Mouse (Mus musculus) kidney, postnatal 4 days (tissue): Measurements from ENCODE around the gene Psmb7.

Source experiments
- DNase-seq, 2 experiments: peaks; one replicate each; pipeline ENCODE4 v3.0.0; 2021; ENCODE audit warnings: mixed read lengths in 2 of 2

The Psmb7 gene

GRCm38 (mm10) chr2:38637716-38638267 lies 6.1 kb downstream of the Psmb7 start:
- no peak for DNase-seq

- DNase-seq = no peak
These were observed 13.3 kb downstream of the Psmb7 start for GRCm38 (mm10) chr2:38630574-38630973.

DNA sequence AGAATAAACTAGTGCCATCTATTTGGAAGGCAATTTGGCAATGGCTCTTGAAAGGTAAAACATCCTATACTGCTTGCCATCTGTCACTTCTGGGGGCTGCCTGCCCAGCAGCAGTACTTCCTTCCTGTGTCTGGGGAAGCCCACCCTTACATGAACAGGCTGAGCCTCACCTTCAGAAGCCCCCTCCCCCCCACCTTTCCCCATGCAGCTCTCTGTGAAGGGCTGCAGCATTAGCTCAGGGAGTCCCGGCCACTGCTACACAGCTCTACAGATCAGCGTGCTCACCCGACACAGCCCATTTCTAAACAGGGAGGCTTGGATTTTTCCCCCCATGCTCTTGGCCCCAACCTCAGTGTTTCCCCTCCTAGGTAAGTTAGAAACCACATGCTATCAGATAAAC lies 14.4 kb downstream of the Psmb7 start:
- no peak for DNase-seq

- no peak for DNase-seq
These were observed 15.1 kb downstream of the Psmb7 start for GRCm38 (mm10) chr2:38628801-38629200.

- no peak for DNase-seq
These were observed 19.9 kb downstream of the Psmb7 start for GRCm38 (mm10) chr2:38623821-38624590.

- DNase-seq = no peak
These were observed 20.5 kb downstream of the Psmb7 start for GRCm38 (mm10) chr2:38623411-38623810.

DNA sequence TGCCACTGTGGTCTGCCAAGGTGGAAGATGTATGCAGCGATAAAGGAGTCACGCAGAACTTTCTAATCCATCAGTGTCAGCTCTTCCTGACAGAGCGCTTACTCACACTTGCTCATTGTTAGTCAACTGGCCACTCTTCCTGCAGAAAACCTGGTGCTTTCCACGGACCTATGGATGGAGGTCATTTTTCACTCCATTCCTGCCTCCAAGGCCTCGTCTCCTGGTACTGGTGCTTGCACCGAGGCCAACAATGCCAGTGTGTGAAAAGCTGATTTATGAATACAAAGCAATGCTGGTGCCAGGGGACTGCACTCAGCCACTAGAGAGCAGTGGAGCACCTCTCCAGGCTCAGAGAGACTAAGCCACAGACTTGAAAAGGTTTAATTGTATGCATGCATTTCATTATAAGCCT lies 22.3 kb downstream of the Psmb7 start:
- DNase-seq = peak; percentile 8 to 18

DNA sequence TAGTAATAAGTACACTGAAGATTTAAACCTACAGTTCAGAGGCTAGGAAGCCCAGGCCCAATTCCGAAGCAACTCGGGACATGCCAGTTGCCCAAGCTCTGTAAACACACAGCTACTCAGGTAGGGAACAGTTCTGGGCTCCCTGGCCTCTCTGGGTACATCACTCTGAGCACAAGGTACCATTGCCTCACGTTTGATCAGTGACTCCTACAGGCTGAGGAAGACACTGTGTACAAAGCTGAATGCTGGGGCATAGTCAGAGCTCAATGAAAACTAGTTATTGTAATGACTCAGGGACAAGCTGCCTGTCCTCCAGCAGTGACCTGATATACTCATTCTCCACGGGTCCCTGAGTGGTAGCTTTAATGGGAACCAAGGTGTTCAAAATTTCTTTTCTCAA lies 22.8 kb downstream of the Psmb7 start:
- DNase-seq = no peak

GRCm38 (mm10) chr2:38619777-38620176 lies 24.1 kb downstream of the Psmb7 start:
- DNase-seq = no peak

DNA sequence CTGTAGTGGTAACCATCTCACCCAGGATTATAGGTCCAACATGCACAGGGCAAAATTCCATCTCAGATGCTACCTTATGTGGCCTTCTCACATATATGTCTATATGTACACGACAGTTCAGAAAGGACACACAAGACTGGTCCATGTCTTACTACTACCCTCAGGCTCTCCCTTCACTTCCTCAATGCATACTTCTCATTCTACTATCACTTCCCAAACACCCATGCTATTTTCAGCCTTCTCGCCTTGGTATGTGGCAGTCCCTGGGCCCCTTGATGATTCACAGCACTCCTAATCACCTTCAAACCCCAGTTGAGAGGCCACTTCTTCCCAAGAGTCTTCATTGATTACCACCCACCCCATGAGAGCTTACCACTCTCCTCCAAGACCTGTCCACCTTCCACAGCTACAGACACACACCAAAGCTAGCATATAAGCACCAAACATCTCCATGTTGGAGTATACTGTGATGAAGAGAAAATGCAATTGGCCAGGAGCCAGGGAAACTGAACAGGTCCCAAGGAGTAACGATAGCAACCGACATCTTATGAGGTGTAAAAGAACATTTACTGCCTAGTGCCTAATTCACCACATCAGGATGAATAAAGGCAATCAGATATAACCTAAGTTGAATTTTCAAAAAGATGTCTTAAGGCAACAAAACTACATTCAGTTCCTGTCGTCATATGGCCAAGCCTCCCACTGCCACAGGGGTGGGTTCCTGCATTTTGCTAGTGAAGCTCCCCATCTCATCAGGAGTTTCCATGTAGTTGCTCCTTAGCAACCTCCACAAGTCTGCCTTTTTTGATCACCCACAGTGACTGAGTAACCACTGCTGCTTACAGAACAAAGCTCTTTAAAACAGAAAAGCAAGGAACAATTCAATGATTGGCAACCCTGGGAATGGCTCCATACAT lies 26.7 kb downstream of the Psmb7 start:
- DNase-seq = no peak

- peak; percentile 27 to 44 for DNase-seq
These were observed 27.8 kb downstream of the Psmb7 start for GRCm38 (mm10) chr2:38616072-38616471.

- no peak for DNase-seq
These were observed 29.4 kb downstream of the Psmb7 start for GRCm38 (mm10) chr2:38614437-38614836.

DNA sequence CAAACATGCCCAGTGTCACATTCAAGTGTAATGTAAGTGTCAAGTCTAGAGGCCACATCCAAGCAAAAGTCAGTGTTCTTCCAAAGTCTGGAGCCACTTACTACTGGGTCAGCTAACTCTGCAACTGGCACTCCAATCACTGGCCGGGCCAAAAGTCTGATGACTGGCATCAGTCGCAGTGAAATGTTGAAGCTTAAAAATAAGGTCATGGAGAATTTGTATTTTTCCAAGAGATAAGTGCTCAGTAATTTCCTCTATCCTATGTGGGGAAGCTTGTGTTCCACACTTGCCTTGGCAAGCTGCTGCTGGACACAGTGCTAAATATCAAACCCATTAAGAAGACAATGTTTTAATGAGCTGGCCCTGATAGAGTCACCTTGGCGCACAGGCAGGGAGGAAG lies 30.3 kb downstream of the Psmb7 start:
- no peak for DNase-seq

DNA sequence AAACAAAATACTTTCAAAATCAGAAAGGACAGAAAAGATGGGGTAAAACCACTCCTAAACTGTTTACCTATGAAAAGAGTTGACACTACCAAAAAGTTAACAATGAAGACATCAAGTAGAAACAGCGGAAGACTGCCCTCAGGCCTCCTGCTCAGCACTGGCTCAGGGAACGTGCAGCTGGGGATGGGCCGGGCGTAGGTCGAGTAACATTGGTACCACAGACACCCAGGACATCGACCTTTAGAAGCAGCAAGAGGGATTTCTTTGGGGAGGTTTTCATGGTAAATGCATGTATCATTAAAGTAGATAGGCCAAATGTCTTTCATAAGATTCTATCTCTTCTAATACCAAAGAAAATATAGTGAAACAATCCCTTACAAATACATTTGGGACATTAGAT lies 31.3 kb downstream of the Psmb7 start:
- DNase-seq = no peak

DNA sequence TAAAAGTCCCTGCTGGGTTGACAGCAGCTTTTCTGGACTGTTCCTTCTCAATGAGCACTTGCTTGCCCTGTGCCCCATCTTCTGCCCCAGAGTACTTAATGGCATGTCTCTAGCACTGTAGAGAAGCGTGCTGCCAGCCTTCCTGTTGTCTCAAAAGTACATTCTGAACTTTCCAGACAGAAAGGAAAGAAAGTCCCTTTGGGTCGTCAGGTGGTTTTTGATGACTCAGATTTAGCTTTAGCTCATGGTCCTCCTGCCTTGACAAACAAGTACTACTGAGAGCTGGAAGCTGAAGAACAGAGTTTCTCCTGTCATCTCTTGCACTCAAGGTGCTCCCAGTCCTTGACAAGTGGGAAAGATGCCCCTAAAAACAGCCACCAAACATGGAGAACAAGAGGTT lies 33.7 kb downstream of the Psmb7 start:
- no peak for DNase-seq

- no peak for DNase-seq
These were observed 34.6 kb downstream of the Psmb7 start for GRCm38 (mm10) chr2:38609310-38609709.

GRCm38 (mm10) chr2:38608831-38609309 lies 35.0 kb downstream of the Psmb7 start:
- no peak for DNase-seq

GRCm38 (mm10) chr2:38607716-38608115 lies 36.2 kb downstream of the Psmb7 start:
- no peak for DNase-seq

DNA sequence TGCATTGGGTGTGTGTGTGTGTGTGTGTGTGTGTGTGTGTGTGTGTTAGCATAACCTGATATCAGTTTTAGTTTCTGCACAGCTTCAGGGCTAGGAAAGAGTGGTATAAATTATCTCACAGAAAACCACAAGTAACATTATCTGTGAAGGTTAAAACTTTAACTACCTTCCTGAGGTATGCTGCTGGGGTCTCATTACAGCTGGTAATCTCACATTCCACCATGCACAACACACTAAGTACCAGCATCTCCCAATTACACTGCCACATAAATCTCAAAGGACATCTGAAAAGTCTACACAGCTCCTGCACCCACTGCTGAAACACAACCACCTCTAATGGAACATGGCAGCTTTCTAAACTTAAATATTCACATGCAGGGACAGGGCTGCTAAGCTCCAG lies 43.0 kb downstream of the Psmb7 start:
- DNase-seq = no peak

GRCm38 (mm10) chr2:38598395-38598794 lies 45.5 kb downstream of the Psmb7 start:
- DNase-seq = no peak

- peak; percentile 16 to 28 for DNase-seq
These were observed 46.0 kb downstream of the Psmb7 start for GRCm38 (mm10) chr2:38597896-38598295.

- no peak for DNase-seq
These were observed 49.0 kb downstream of the Psmb7 start for GRCm38 (mm10) chr2:38594874-38595273.

DNA sequence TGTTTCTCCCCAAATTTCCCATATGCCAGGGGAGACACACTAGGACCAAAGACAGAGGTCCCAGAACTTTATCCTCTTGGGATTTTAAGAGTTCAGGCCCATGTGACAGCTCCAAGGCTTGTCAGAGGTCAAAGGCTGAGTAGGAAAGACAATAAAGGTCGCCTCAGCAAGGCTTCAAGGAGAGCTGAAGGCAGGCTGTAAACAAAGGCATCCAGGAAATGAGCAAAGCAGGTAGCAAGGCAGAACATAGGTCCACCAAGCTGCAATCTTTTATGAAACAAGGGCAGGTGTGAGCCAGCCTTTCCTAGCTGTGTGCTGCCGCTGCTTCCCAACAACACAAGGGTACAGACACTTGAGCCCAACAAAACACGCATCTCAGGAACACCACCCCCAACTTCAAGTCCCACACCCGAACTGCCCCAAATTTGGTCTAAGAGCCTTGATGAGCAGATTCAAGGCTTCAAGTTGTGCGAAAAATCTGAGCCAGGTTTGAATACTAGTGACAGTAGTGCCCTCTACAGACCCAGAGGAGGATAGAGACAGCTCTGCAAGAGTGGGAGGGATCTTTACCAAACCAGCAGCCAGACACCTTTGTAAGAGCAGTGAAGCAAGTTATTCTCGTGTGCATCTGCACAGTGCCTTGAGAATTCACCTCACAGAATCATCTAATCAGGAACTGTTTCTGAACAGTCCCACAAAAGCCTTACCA lies 52.0 kb downstream of the Psmb7 start:
- DNase-seq = peak in 1 of 2 experiments; percentile 28
